Mouse (Mus musculus) heart, adult 2 months (tissue): Measurements from ENCODE around the gene Traf4. TPM values are rescaled to one million over a fixed set of nuclear protein-coding genes. Genes with fewer than 3 reads are reported as not detected.
A peak's percentile ranks its signal among the peaks of the same experiment; 100 is the strongest.
"Not testable (repeated sequence)": the region's sequence is repeated elsewhere in the genome, so short reads cannot be mapped to it uniquely, and the experiment has no call there.

Source experiments
- DNase-seq, 2 experiments: peaks; one replicate each; pipeline ENCODE4 v3.0.0; 2021
- H3K27ac ChIP-seq: fragments of 200-600 bp; 2 replicates; pipeline ENCODE4 v1.8.1; 2022
- H3K27me3 ChIP-seq: fragments of 200-500 bp; 2 replicates; pipeline ENCODE4 v1.6.1; 2012; ENCODE audit warnings: mild to moderate bottlenecking, low read length, inconsistent platforms, mixed read lengths; ENCODE audit not compliant: control insufficient read depth, insufficient read depth
- H3K36me3 ChIP-seq: fragments of 200-500 bp; 2 replicates; pipeline ENCODE4 v1.6.1; 2012; ENCODE audit warnings: low read length, inconsistent platforms; ENCODE audit not compliant: control insufficient read depth, insufficient read depth
- H3K4me1 ChIP-seq: fragments of 200-500 bp; 2 replicates; pipeline ENCODE4 v1.6.1; 2011; ENCODE audit warnings: low read length; ENCODE audit not compliant: control insufficient read depth, insufficient read depth
- H3K4me3 ChIP-seq: fragments of 200-600 bp; 2 replicates; pipeline ENCODE4 v1.8.1; 2022
- H3K79me2 ChIP-seq: fragments of 200-500 bp; replicated peaks from 2 replicates; pipeline ENCODE4 v1.6.1; 2012; ENCODE audit warnings: mild to moderate bottlenecking, inconsistent platforms, low read length, moderate library complexity, mixed read lengths; ENCODE audit not compliant: control insufficient read depth, insufficient read depth
- H3K9ac ChIP-seq: fragments of 200-500 bp; 2 replicates; pipeline ENCODE4 v1.6.1; 2012; ENCODE audit warnings: low read depth, mild to moderate bottlenecking, control low read depth, inconsistent platforms, low read length, mixed read lengths
- CTCF ChIP-seq: fragments of 200-600 bp; IDR thresholded peaks from 2 replicates; pipeline ENCODE4 v1.8.1; 2022; ENCODE audit warnings: antibody characterized with exemption, mild to moderate bottlenecking, moderate library complexity
- EP300 ChIP-seq: fragments of 200-500 bp; IDR thresholded peaks from 2 replicates; pipeline ENCODE4 v1.6.1; 2011; ENCODE audit warnings: low read depth, low read length, control low read depth; ENCODE audit not compliant: insufficient read depth
- POLR2A ChIP-seq: fragments of 200-500 bp; IDR thresholded peaks from 2 replicates; pipeline ENCODE4 v1.6.1; 2011; ENCODE audit warnings: mild to moderate bottlenecking, low read depth, low read length, control low read depth; ENCODE audit not compliant: insufficient read depth
- WGBS: fragments of 180-500 bp; shearing (Covaris S2); methylation state at CpG from one replicate; pipeline ENCODE4 v1.1.7; 2018; 5-methylcytosine and 5-hydroxymethylcytosine counted together
- intact Hi-C: fragments of 180-260 bp; cut with DNase I; formaldehyde crosslinking; loops from one replicate; pipeline ENCODE4 v1.15.1; 2025
- polyA plus RNA-seq: library from polyadenylated mRNA; depleted of rRNA; stranded (reverse); fragments of >200 nt; gene quantifications from 2 replicates; pipeline ENCODE4 v1.2.3, GENCODE M21; 2012
- total RNA-seq, 2 experiments: library from RNA; stranded (reverse); gene quantifications; 2 replicates each; pipeline ENCODE4 v1.2.3; 2021

The Traf4 gene
- total and polyA plus RNA-seq, 3 experiments, result 3.7 to 13.4 (median 6.0) TPM

DNA sequence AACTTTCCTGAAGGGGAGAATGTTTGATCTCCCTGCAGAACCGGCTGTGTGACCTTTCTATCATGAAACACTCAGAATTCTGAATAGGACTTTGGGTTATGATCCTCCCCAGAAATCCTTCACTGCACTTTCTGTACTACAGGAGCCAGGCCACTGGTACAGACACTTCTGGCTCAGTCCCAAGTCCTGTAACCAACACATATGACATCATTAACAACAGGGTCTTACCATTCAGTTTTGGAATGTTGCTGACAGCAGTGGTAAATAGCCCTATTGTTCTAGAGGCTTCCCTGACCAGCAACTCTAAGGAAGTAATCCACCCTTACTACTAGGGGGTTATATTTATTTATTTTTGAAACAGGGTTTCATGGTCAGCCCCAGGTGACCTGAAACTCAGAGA, 27.7 kb upstream of the Traf4 start, which contains the start of gene Proca1:
TSS of gene Proca1 (plus strand) at position 280 of the 400 bp plus-strand sequence.
- intact Hi-C loops, result no loop called here
- DNase-seq, result no peak
- Histone ChIP-seq H3K27me3 (no peaks in the 10 kb centered on the region), H3K4me3 (no peak within 1 kb of the TSS), H3K27ac (no peak within 1 kb of the TSS), H3K79me2 (no peaks in the 10 kb centered on the region), H3K36me3 (no peaks in the 10 kb centered on the region), H3K4me1 (peaks cover 4% of the 10 kb centered on the region; the same call in 1 of the 2 replicates), H3K9ac (no peak within 1 kb of the TSS)
- 64% methylated on average over 1 of the region's 1 CpGs for WGBS
- TF ChIP-seq CTCF, result no peak
- TF ChIP-seq POLR2A, result no peak
- no peak for TF ChIP-seq EP300

DNA sequence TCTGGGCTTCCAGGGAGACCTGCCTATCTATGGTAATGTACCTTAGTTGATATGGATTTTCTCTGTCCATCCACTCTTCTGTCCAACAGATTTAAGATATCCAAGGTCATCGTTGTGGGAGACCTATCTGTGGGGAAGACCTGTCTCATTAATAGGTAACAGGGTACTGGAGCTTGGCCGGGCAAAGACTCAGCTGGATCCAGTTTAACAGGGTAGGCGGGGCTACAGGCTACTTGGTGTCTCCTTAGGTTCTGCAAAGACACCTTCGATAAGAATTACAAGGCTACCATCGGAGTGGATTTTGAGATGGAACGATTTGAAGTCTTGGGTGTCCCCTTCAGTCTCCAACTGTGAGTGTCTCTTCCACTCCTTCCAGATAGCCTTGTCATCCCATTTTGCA, 24.7 kb upstream of the Traf4 start:
- H3K36me3 ChIP-seq, result no peaks in the 10 kb centered on the region
- no peaks in the 10 kb centered on the region for H3K27me3 ChIP-seq
- intact Hi-C loops, result no loop called here
- H3K79me2 ChIP-seq, result no peaks in the 10 kb centered on the region
- no peak overlapping the region for H3K27ac ChIP-seq
- WGBS, result 81% methylated on average over 6 of the region's 6 CpGs
- H3K4me1 ChIP-seq, result peaks cover 3% of the 10 kb centered on the region; the same call in 1 of the 2 replicates
- no peak overlapping the region for H3K4me3 ChIP-seq
- TF ChIP-seq POLR2A, result no peak
- no peak for TF ChIP-seq CTCF
- TF ChIP-seq EP300, result no peak
- H3K9ac ChIP-seq, result no peak overlapping the region
- no peak for DNase-seq

DNA sequence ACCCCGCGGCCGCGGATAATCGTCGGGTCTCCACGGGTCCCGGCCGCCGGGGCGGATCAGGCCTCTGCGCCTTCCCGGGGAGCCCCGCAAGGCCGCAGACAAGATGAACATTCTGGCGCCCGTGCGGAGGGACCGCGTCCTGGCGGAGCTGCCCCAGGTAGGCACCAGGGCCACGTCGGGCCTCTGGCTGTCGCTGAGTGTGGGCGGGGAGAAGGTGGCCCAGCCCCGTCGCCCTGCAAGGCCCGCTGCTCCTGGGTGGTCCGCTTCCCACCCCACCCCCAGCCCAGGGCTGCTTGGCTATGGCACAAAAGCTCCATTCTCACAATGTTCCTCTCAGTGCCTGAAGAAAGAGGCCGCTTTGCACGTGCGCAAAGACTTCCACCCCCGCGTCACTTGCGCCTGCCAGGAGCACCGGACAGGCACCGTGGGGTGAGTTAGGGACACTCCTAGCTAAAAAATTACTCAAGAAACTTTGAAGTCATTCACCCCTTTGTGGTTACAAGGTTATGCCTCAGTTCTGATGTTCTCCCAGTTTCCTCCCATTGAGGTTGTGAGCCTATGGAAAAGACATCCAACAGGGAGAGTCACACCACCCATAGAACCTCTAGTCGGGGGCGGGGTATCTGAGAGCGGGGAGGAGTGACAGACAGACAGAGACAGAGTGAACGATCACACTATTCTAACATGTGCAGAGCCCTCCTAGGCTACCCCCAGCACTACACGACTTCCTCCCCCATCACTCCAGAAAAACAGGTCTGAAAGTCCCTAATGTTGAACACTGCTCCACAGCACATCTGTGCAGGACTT, 24.0 kb upstream of the Traf4 start:
- peak overlapping the region; percentile 64 for H3K27ac ChIP-seq
- no peaks in the 10 kb centered on the region for H3K36me3 ChIP-seq
- 0 out of 2 replicates have a peak, but pooled peaks cover 1% of the 10 kb centered on the region for H3K4me1 ChIP-seq
- H3K9ac ChIP-seq, result peak overlapping the region; percentile 78
- TF ChIP-seq EP300 (no peak), CTCF (no peak), POLR2A (no peak)
- H3K27me3 ChIP-seq, result no peaks in the 10 kb centered on the region
- peak overlapping the region; percentile 73 for H3K4me3 ChIP-seq
- no peaks in the 10 kb centered on the region for H3K79me2 ChIP-seq
- intact Hi-C loops, result no loop called here
- DNase-seq, result peak; percentile 54 to 66
- WGBS, result 4% methylated on average over 42 of the region's 42 CpGs

DNA sequence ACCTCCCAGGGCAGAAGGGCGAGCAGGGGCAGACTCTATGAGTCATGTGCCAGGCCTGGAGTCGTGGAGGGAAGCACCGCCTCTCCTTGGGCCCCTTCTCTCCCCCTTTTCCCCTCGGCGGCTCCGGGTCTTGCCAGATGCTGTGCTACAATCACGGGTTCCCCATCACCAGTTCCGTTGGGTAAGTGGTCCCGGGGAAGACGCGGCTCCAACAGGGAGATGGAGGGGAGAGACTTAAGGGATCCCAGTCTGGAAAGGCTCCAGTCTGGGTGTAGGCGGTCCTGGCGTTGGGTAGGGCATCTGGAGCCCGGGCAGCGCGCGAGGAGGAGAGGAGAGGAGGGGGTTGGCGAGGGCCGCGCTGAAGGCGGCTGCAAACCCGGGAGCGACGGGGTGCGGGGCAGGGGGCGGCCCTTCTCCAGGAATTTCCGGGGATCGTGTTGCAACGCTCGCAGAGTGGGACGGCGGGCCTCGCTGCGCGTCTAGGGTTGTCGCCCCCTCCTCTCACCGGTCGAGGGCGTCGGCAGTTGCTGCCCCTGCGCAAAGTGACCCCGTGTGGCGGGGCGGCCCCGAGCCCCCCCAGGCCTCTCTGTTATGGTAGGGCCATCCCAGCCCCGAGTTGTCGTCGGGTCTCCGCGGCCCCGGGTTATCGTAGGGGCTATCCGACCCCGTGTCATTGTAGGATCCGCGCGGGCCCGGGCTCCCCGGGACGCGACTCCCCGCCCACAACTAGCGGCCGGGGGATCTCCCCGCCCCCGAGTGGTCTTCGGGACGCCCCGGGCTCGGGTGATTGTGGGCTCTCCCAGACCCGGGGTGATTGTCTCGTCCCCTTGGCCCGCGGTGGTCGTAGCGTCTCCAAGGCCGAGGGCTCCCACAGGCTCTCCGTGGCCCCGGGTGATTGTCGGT, 23.2 kb upstream of the Traf4 start, which contains the start of gene Rab34:
TSS of gene Rab34 (plus strand) at position 100 of the 903 bp plus-strand sequence.
- under 1% methylated on average over 73 of the region's 80 CpGs for WGBS
- no peak for TF ChIP-seq EP300
- TF ChIP-seq CTCF, result no peak
- 0 out of 2 replicates have a peak, but pooled peaks have one; percentile 51 for TF ChIP-seq POLR2A
- Histone ChIP-seq H3K4me3 (peak within 1 kb of the TSS; percentile 73), H3K36me3 (no peaks in the 10 kb centered on the region), H3K27ac (peak within 1 kb of the TSS; percentile 64), H3K4me1 (0 out of 2 replicates have a peak, but pooled peaks cover 1% of the 10 kb centered on the region), H3K79me2 (no peaks in the 10 kb centered on the region), H3K27me3 (no peaks in the 10 kb centered on the region), H3K9ac (peak within 1 kb of the TSS; percentile 78)
- DNase-seq, result peak; percentile 71 to 76
- intact Hi-C loops, result no loop called here

DNA sequence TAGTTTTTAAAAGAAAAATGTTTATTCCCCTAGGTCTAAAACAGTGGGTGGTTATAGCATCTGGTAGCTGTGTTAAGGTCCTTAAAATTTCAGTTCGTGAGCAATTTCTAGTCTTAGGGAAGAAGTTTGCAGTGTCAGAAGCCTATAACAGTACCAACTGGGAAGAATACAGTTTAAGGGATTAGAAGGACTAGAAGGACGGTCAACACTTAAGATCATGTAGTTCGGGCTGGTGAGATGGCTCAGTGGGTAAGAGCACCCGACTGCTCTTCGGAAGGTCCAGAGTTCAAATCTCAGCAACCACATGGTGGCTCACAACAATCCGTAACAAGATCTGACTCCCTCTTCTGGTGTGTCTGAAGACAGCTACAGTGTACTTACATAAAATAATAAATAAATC, 19.3 kb upstream of the Traf4 start:
- intact Hi-C loops, result not testable (repeated sequence)
- WGBS, result 92% methylated on average over 6 of the region's 6 CpGs
- peaks cover 11% of the 10 kb centered on the region for H3K36me3 ChIP-seq

More for the DNA sequence above, 19.3 kb upstream of the Traf4 start:
- not testable (repeated sequence) for H3K27ac ChIP-seq, DNase-seq, H3K4me3 ChIP-seq, H3K79me2 ChIP-seq, H3K4me1 ChIP-seq, H3K9ac ChIP-seq, H3K27me3 ChIP-seq
